Mouse (Mus musculus) thymus, postnatal 14 days (tissue): ENCODE data around the gene Tril.

Experiments
- DNase-seq: peaks from one replicate; pipeline ENCODE4 v3.0.0; 2021

Gene Tril

DNA sequence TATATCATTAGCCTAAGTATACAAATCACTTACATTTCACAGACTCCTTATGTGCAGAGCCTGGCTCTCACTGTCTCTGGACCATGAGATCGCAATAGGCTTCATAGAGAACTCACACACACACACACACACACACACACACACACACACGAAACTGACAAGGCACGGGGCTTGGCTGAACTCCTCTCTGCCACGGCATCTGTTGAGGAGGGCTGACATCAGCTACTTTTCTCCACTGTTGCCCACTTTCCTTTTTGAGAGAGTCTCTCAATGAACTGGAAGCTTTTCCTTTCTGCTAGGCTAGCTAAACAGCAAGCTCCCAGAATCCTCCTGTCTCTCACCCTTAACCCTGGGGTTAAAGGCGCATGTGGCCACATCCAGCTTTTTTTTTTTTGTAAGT lies 14.6 kb downstream of the Tril start:
- no peak for DNase-seq

DNA sequence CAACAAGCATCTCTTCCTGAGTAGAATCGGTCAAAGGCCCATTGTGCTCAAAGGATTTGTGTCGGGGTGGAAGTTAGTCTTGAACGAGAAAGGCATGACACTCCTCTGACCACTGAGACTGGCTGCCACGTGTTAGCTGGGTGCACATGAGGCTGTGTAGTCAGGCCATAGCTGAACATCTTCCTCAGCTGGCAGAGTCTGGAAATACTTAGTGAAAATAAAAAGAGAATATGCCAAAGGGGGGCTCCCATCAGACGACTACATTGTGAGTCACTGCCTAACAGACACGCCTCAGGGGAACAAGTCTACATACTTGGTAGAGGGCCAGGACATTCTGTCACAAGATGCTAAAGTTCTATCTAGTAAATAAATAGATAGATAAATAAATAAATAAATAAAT lies 16.5 kb downstream of the Tril start:
- DNase-seq: no peak

DNA sequence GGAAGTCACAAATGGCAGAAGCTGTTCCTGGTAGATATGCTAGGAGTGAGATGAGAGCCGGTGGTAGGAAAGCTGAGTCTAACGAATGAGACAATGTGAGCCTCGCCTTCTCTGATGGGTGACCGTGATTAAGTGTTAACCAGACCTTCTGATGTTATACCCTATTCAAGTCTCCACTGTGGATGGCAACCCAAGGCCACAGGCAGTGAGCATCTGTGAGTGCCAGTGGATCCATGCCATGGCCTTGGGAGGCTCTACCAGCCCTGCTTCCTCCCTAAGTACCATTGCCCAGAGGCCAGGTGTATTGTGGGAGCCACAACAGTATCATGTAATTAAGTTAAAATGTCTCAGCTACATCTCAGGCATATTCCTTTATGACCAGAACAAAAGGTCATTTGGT lies 17.1 kb downstream of the Tril start:
- DNase-seq: no peak

DNA sequence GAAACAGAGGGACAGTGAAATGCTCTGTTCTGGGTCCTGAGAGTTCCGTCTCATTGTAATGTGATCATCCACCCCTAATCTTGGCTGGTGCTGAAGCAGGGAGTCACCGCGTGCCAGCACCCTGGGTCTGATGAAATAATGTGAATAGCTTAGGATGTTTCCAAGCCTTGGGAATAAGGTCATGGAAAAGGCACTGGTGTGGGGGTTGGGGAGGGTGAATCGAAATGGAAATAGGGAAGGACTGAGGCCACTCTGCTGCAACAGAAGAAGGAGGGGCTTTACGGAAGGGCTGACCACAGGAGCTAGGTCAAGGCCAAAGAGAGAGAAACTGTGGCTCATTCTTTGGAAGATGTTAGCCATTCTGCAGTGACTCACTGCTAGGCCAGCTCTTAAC lies 18.7 kb downstream of the Tril start:
- DNase-seq: no peak

DNA sequence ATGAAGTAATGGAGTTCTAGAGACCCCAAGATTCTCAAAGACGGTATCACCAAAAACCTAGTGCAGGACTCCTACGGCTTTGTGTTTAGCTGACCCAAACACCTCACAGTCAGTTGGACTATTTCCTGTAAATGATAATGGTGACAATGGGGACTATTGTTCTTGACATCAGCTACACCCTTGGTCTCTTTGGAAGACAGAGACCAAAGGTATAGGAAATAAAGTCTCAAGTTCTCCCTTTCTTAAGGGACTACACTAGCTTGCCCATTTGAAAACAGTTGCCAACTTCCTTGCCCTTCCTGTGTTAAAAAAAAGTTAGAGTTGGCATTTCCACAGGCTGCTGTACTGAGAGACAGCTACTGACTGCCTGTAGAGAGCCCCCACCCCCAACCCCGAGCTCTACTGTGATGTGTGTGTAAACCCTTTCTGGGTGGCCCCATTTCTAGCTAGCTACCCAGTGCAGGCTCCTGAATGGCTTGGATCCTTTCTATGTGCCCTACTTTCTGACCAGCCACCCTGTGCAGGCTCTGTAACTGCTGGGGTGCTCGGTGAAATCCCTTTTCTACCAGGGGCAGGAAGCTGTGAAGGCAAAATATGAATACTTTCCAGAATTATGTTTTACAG lies 19.2 kb downstream of the Tril start:
- no peak for DNase-seq

DNA sequence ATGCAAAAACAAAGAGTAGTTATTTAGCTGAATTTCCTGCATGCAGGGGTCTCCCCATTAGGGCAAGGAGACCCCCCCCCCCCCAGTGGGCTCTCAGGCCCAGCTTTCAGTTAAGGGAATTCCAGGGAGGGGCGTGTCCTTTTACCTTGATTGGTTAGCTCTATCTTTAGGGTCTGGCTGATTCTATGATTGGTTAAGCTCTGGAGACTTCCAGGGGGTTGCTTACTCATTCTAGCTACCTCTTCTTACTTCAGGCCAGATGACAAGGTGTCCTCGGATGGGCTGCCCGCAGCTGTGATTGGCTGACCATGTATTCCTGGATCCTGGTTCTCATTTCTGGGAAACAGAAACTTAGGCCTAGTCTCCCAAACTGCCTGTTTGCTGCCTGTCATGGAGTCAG lies 21.8 kb downstream of the Tril start:
- no peak for DNase-seq

DNA sequence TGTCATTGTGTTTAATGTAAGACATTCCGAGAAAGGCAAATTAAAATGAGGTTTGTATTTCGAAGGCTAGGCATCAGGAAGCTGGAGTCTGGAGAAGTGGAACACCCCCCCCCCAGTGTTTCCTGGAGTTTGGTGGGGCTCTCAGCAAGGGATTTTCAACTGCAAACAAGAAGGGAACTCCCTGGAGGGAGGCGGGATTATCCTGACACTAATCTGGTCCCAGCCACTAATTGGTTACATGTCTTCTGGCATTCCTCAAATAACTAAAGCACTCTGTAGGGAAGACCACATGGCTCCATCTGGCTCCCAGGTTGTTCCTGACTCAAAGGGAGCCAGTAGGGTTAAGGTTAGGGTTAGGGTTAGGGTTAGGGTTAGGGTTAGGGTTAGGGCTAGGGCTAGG lies 23.8 kb downstream of the Tril start:
- no peak for DNase-seq

DNA sequence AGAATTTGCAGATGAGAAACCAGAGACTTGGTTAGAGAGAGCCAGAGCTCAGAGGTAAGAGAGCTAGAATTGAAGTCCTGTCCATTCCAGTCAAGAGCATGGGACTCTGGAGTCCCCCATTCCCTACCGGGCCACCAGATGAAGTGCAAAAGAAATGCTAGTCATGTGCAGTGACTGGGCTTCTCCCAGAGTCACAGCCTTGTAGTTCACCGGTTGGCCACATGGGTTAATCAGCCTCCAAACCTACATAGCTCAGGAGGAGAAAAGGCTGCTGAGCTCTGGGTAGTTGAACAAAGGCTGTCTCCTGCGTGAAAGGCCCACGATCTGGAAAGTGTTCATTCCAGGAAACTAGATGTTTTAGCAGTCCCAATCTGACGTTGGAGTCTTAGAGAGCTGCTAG lies 24.8 kb downstream of the Tril start:
- peak; percentile 35 for DNase-seq

DNA sequence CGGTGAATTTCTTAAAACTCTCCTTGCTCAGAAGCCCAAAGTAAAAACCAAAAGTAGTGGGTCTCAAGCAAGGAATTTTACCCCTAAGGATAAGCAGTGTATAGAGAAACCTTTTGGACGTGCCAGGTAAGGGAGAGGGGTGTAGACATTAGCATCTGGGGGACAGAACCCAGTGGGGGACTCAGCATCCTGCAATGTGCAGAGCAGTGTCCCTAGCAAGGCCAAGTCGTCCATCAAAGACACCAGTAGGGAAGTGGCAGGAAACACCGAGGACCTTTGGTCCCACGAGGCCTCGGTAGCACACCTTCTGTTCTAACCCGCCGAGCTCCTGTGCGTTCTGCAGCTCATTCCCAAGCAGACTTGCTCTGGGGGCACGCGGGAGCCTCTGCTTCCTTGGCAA lies 25.6 kb downstream of the Tril start:
- no peak for DNase-seq

DNA sequence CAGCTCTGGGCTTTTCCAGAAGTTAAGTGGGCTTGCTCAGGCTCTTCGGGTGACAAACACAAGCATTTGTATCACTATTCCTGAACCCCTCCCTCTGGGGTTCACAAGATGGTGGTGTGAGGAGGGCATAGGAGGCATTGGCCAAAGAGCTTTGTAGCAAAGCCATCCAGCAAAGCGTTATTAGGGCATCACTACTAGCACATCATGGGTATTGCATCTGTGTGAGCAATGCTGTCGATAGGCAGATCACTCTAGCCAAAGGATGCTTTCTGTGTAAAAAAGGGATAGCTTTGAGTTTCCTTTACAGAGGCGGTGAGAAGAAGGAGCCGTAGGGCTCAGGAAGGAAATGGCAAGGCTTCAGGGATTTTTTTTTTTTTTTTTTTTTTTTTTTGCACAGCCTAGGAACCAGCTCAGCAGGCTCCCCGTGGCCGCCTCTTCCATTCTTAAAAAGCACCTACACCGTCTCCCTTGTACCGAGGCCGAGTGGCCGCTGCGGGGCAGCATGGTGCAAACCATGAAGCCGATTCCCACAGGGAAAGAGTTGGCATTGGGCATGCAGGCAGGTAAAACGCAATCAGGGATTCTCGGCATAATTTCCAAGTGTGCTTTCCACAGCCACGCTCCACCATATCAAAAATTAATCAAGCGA lies 26.2 kb downstream of the Tril start:
- peak; percentile 19 for DNase-seq

DNA sequence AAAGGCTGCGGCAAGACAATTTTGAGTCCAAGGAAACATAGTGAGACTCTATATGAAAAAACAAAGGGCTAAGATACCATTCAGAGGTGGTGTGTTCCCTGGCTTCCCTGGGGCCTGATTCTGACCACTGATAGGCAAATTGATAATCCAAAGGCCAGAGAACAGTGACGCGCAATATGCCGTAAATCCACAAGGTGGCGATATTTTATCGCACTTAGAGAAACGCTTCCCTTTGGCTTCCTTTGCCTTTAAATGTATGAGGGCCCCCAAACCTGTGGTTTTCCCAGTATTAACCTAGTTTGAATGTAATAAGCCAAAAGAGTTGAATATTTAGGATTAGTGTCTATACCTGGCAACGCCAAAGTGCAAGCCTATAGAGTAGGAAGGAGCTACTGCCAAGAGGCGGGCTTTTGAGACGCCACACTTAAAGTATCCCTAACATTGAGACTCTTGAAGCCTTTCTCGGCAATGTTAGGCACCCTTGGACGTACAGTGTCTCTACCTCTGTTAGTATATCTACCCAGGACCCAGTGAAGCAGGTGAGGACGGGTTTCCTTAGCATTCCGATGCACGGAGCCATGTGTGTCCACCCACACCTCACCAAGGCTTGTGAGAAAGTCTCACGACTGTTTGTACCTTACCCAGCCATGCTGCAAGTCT lies 37.6 kb downstream of the Tril start:
- peak; percentile 30 for DNase-seq

DNA sequence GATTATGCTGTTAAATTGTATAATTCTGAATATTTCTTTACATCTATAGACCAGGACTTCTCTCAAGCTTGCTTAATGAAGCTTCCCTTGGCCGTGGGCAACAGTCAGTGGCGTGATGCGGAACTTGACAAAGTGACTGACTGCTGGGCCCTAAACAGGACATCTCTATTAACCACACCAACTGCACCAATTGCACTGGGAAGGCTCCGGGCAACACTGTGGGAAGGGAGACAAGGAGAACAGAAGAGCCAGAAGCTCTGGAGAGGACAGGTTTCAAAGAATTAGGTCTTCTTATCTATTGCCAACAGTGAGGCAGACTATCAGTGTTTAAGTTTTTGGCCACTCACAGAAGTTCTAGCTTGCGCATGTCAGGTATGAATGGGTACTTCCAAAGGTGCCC lies 38.4 kb downstream of the Tril start:
- no peak for DNase-seq

DNA sequence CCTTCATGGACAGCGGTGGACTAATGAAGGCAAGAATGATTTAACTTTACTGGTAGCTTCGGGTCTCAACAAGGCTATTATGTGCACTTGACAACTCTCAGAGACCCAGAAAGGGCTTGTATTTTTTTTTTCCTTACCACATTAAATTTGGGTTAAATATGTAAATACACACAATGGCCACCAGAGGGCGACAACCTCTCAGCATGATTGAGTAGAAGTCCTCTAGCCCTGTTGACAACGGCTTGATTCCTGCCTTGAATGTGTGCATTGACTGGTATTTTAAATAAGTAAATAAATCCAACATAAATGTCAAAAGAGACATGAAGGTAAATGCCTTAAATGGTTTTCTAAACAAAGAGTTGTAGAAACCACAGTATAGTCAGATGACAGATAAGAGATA lies 39.5 kb downstream of the Tril start:
- DNase-seq: peak; percentile 51

DNA sequence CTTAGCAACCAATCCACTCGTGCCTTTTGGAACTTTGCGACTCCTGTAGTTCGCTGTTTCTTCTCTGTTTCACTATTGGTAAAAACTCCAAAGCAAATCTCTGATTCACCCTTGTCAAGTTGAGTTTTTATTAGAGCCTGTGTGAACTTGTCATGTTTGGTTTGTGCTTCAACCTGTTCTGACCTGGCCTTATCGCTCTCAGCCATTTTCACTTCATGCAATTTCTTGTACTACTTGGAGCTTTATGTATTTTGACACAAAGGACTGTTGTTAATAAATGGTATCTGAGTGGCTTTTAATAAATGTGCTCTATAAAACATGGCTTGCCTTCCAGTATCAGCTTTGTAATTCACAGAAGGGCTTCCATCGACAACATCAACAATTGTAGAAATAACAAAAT lies 40.6 kb downstream of the Tril start:
- no peak for DNase-seq

DNA sequence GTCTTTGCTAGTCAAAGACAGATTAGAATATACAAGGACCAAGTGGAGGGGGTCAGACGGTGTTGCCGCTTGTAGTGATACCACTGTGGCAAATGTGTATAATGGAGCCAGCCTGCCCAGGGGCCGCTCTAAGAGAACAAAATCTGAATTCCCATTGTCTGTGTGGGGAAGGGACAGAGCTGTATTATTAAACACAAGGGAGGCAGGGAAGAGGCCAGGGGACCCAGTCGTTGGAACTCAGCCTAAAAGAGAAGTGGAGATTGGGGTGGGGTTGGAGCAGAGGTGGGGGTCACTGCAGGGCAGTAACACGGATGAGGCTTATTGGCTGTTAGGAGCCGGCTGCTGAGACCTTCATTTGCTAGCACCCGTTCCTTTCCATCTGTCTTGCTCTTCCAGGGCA lies 41.1 kb downstream of the Tril start:
- DNase-seq: no peak

DNA sequence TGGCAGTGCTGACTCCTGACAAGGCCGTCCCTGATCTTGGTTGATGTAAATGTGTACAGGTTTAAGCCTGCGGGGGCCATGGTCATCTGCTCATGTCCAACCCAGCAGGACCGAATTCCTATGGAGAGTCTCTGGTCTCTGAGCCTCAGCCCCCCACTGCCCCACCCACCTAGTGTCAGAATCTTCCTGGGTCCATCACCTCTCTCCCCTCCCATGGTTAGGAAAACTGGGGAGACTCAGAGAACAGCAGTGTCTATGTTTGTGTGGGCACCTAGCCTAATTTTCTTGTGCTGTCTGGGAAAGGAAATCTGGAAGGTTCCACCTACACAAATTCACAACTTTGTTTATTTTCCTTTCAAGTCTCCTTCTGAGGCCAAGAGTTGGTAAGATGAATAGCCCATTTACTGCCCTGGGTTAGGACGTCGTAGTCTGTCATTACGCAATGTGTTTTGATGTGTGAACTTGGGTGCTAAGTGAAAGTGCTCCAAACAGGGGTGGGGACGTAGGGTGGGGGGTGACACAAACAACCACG lies 42.1 kb downstream of the Tril start:
- DNase-seq: no peak

DNA sequence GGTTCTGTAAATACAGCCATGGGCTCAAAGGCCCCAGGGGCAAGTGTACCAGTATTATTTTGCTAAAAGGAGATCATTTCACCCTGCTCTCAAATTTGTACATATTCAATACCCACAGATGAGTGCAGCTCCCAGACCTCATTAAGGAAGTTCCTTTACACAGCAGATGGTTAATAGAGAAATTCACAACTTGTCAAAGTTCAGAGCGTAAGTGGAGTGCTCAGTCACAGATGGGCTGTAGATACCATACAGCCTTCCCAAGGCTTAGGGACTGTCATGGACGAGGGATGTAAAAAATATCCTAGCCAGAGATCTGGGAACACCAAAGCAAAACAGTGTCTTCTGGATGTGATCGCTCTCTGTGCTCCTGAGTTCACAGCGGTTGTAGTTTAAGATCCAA lies 52.4 kb downstream of the Tril start:
- DNase-seq: no peak

DNA sequence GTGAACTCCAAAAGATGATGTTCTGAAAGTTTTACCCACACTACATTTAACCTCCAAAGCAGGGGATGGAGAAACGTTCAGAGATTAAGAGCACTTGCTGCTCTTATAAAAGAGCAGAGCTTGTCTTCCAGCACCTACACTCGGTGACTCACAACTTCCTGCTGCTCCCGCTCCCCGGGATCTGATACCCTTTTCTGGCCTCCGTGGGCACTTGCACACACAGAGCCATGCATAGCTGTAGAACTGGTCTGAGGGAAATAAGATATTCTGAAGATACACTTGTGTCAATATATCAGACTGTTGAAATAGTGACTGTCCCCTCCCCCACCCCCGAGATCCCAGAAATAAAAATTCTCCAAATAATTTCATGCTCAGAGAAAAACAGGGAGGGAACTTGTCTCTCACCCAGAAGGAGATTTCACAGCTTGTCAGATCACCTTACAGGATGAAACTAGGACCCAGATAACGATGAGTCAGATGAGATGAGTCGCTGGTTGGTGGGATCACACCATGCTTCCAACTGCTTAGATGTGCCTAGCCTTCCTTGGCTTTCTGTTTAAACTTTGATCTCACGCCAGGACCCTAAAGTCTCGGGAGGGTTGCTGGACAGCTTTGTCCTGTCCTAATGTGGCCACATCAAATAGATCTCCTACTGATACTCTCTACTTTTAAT lies 54.3 kb downstream of the Tril start:
- no peak for DNase-seq

DNA sequence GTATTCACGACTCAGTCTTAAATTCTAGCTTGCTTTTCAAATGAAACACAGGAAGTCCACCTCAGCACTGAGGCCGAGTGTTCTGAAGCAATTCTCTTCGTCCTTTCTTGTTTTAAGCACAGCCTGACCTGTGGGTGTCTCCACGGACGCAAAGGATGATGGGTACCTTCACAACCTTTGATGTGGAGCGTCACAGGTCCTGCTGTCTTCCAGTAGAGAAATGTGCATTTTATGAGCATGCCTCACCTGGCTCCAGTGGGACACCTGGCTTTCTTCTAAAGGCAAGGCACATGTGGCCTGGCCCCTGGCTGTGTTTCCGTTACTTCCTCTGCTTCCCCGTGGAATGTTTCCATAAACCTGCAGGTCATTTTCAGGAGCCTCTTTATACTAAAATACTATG lies 54.9 kb downstream of the Tril start:
- no peak for DNase-seq
